In genomic region chr4:62525489-62525811, GRCm38 (mm10) we compare ENCODE assay signal across 7 mouse cellular contexts. TPM values are rescaled to one million over a fixed set of nuclear protein-coding genes. Genes with fewer than 3 reads are reported as not detected.
DNase-seq lines count a peak whose midpoint lies in the region; ATAC-seq lines count a peak whose summit lies in the region.

No protein-coding gene starts in this region.

- no peaks in the 10 kb centered on the region for H3K27me3 ChIP-seq in lung, embryonic 15.5 days
- H3K27me3 ChIP-seq in forebrain, embryonic 10.5 days (ENCODE audit: poor library complexity, severe bottlenecking): no peaks in the 10 kb centered on the region
- no peaks in the 10 kb centered on the region for H3K27me3 ChIP-seq in limb, embryonic 13.5 days
- no peaks in the 10 kb centered on the region for H3K27me3 ChIP-seq in stomach, embryonic 14.5 days (ENCODE audit: control insufficient read depth, insufficient read depth, low read length)

- ATAC-seq in lung, embryonic 15.5 days (ENCODE audit: borderline replicate concordance, extremely low read depth, low FRiP score, low TSS enrichment): no peak
- no peak for ATAC-seq in limb, embryonic 13.5 days (ENCODE audit: low FRiP score, low read depth)
- no peak for ATAC-seq in stomach, embryonic 14.5 days (ENCODE audit: insufficient number of reproducible peaks, insufficient read depth, low FRiP score, low read depth)

- 0% methylated on average over 10 of the region's 10 CpGs for WGBS in lung, embryonic 15.5 days
- 1% methylated on average over 10 of the region's 10 CpGs for WGBS in forebrain, embryonic 10.5 days
- WGBS in limb, embryonic 13.5 days: 1% methylated on average over 10 of the region's 10 CpGs
- 3% methylated on average over 10 of the region's 10 CpGs for WGBS in stomach, embryonic 14.5 days

- peak overlapping the region; percentile 52 for H3K4me2 ChIP-seq in lung, embryonic 15.5 days
- peak overlapping the region; percentile 92 for H3K4me2 ChIP-seq in limb, embryonic 13.5 days (replicated peaks)
- peak overlapping the region; percentile 30; the same call in 1 of the 2 replicates for H3K4me2 ChIP-seq in stomach, embryonic 14.5 days (replicated peaks; ENCODE audit: low read depth, low read length)

- peaks cover 14% of the 10 kb centered on the region for H3K4me1 ChIP-seq in lung, embryonic 15.5 days
- H3K4me1 ChIP-seq in forebrain, embryonic 10.5 days: peaks cover 18% of the 10 kb centered on the region
- peaks cover 12% of the 10 kb centered on the region for H3K4me1 ChIP-seq in limb, embryonic 13.5 days
- H3K4me1 ChIP-seq in stomach, embryonic 14.5 days (ENCODE audit: control insufficient read depth, insufficient read depth, low read length): peaks cover 7% of the 10 kb centered on the region; the same call in 1 of the 2 replicates

- H3K27ac ChIP-seq in lung, embryonic 15.5 days: no peak overlapping the region
- peak overlapping the region; percentile 98 for H3K27ac ChIP-seq in forebrain, embryonic 10.5 days
- no peak overlapping the region for H3K27ac ChIP-seq in limb, embryonic 13.5 days
- H3K27ac ChIP-seq in stomach, embryonic 14.5 days (ENCODE audit: low read length): no peak overlapping the region

- intact Hi-C loops in left cerebral cortex, postnatal 4 days (cut with DNase I): no loop called here
- intact Hi-C loops in left cerebral cortex, postnatal 25 days (cut with DNase I): no loop called here

- no peaks in the 10 kb centered on the region for H3K9me3 ChIP-seq in lung, embryonic 15.5 days
- H3K9me3 ChIP-seq in forebrain, embryonic 10.5 days: no peaks in the 10 kb centered on the region
- H3K9me3 ChIP-seq in limb, embryonic 13.5 days: no peaks in the 10 kb centered on the region
- H3K9me3 ChIP-seq in stomach, embryonic 14.5 days (ENCODE audit: control insufficient read depth, low read depth, low read length): no peaks in the 10 kb centered on the region

- no peak for DNase-seq in lung, postnatal 25 days (ENCODE audit: low spot score)
- no peak for DNase-seq in forebrain, embryonic 10.5 days (ENCODE audit: extremely low spot score, low spot score)
- no peak for DNase-seq in left cerebral cortex, postnatal 4 days
- DNase-seq in left cerebral cortex, postnatal 25 days (ENCODE audit: low spot score in 2 of 2): no peak

- peaks cover 21% of the 10 kb centered on the region for H3K36me3 ChIP-seq in lung, embryonic 15.5 days
- peaks cover 24% of the 10 kb centered on the region for H3K36me3 ChIP-seq in forebrain, embryonic 10.5 days (replicated peaks)
- peaks cover 21% of the 10 kb centered on the region; the same call in 1 of the 2 replicates for H3K36me3 ChIP-seq in limb, embryonic 13.5 days
- peaks cover 8% of the 10 kb centered on the region for H3K36me3 ChIP-seq in stomach, embryonic 14.5 days (ENCODE audit: control insufficient read depth, insufficient read depth, low read length)

- H3K9ac ChIP-seq in lung, embryonic 15.5 days: peak overlapping the region; percentile 42; the same call in 1 of the 2 replicates
- H3K9ac ChIP-seq in limb, embryonic 13.5 days: no peak overlapping the region; the same call in 1 of the 2 replicates
- no peak overlapping the region for H3K9ac ChIP-seq in stomach, embryonic 14.5 days (replicated peaks; ENCODE audit: low read depth, low read length)

- H3K4me3 ChIP-seq in lung, embryonic 15.5 days: peak overlapping the region; percentile 73
- peak overlapping the region; percentile 90 for H3K4me3 ChIP-seq in forebrain, embryonic 10.5 days
- peak overlapping the region; percentile 87 for H3K4me3 ChIP-seq in limb, embryonic 13.5 days
- H3K4me3 ChIP-seq in stomach, embryonic 14.5 days (ENCODE audit: low read depth, low read length): peak overlapping the region; percentile 70

RNA-seq across cellular contexts. Expression of gene 4933430I17Rik, which starts 0.3 kb away (rescaled TPM):
- polyA plus RNA-seq in lung, embryonic 15.5 days (2015; fragmentation: Nextera tagmentation; extraction: Ambion mirVana): 0.47 and 0.72 TPM in 2 replicates
- 1.3 and 1.5 TPM in 2 replicates for polyA plus RNA-seq in forebrain, embryonic 10.5 days (2016; fragmentation: Nextera tagmentation; extraction: Ambion mirVana)
- 0.60 and 0.61 TPM in 2 replicates for polyA plus RNA-seq in limb, embryonic 13.5 days (2015; fragmentation: Nextera tagmentation; extraction: Ambion mirVana)
- 0.49 and 0.88 TPM in 2 replicates for polyA plus RNA-seq in stomach, embryonic 14.5 days (2014; fragmentation: Nextera tagmentation; extraction: Ambion mirVana)
- under 1 TPM; 0.44 to 0.90 TPM for total RNA-seq in left cerebral cortex, postnatal 4 days (2021)
- total RNA-seq in left cerebral cortex, postnatal 25 days (2021): under 1 TPM; 0.37 to 0.53 TPM

RNA-seq across cellular contexts. Expression of gene Pole3, which starts 0.6 kb away (rescaled TPM):
- polyA plus RNA-seq in lung, embryonic 15.5 days (2015; fragmentation: Nextera tagmentation; extraction: Ambion mirVana): 89.5 and 90.2 TPM in 2 replicates
- 145 and 147 TPM in 2 replicates for polyA plus RNA-seq in forebrain, embryonic 10.5 days (2016; fragmentation: Nextera tagmentation; extraction: Ambion mirVana)
- polyA plus RNA-seq in limb, embryonic 13.5 days (2015; fragmentation: Nextera tagmentation; extraction: Ambion mirVana): 86.3 and 93.9 TPM in 2 replicates
- 73.5 and 79.8 TPM in 2 replicates for polyA plus RNA-seq in stomach, embryonic 14.5 days (2014; fragmentation: Nextera tagmentation; extraction: Ambion mirVana)
- total RNA-seq in left cerebral cortex, postnatal 4 days (2021): 10 to 100 TPM; 32.4 to 36.6 TPM
- 10 to 100 TPM; 19.9 to 20.2 TPM for total RNA-seq in left cerebral cortex, postnatal 25 days (2021)

RNA-seq across cellular contexts. Expression of gene Alad, which starts 5.7 kb away (rescaled TPM):
- 116 and 117 TPM in 2 replicates for polyA plus RNA-seq in lung, embryonic 15.5 days (2015; fragmentation: Nextera tagmentation; extraction: Ambion mirVana)
- 125 and 127 TPM in 2 replicates for polyA plus RNA-seq in forebrain, embryonic 10.5 days (2016; fragmentation: Nextera tagmentation; extraction: Ambion mirVana)
- polyA plus RNA-seq in limb, embryonic 13.5 days (2015; fragmentation: Nextera tagmentation; extraction: Ambion mirVana): 79.7 and 85.4 TPM in 2 replicates
- polyA plus RNA-seq in stomach, embryonic 14.5 days (2014; fragmentation: Nextera tagmentation; extraction: Ambion mirVana): 126 and 136 TPM in 2 replicates
- total RNA-seq in left cerebral cortex, postnatal 4 days (2021): 10 to 100 TPM; 35.3 to 36.8 TPM
- total RNA-seq in left cerebral cortex, postnatal 25 days (2021): 10 to 100 TPM; 25.4 to 30.8 TPM

RNA-seq across cellular contexts. Expression of gene Hdhd3, which starts 22.2 kb away (rescaled TPM):
- 18.6 and 21.1 TPM in 2 replicates for polyA plus RNA-seq in lung, embryonic 15.5 days (2015; fragmentation: Nextera tagmentation; extraction: Ambion mirVana)
- 10.3 and 11.2 TPM in 2 replicates for polyA plus RNA-seq in forebrain, embryonic 10.5 days (2016; fragmentation: Nextera tagmentation; extraction: Ambion mirVana)
- 14.7 and 14.8 TPM in 2 replicates for polyA plus RNA-seq in limb, embryonic 13.5 days (2015; fragmentation: Nextera tagmentation; extraction: Ambion mirVana)
- 18.7 and 21.2 TPM in 2 replicates for polyA plus RNA-seq in stomach, embryonic 14.5 days (2014; fragmentation: Nextera tagmentation; extraction: Ambion mirVana)
- total RNA-seq in left cerebral cortex, postnatal 4 days (2021): 1 to 10 TPM; 5.7 to 6.6 TPM
- total RNA-seq in left cerebral cortex, postnatal 25 days (2021): 10 to 100 TPM in 1 of 2 experiments, 1 to 10 TPM in 1; 7.5 to 10.9 TPM

RNA-seq across cellular contexts. Expression of gene Rgs3, which starts 34.2 kb away (rescaled TPM):
- 52.8 and 53.5 TPM in 2 replicates for polyA plus RNA-seq in lung, embryonic 15.5 days (2015; fragmentation: Nextera tagmentation; extraction: Ambion mirVana)
- 29.8 and 36.3 TPM in 2 replicates for polyA plus RNA-seq in forebrain, embryonic 10.5 days (2016; fragmentation: Nextera tagmentation; extraction: Ambion mirVana)
- 50.3 and 52.8 TPM in 2 replicates for polyA plus RNA-seq in limb, embryonic 13.5 days (2015; fragmentation: Nextera tagmentation; extraction: Ambion mirVana)
- polyA plus RNA-seq in stomach, embryonic 14.5 days (2014; fragmentation: Nextera tagmentation; extraction: Ambion mirVana): 38.2 and 42.0 TPM in 2 replicates
- 10 to 100 TPM; 46.7 to 46.8 TPM for total RNA-seq in left cerebral cortex, postnatal 4 days (2021)
- total RNA-seq in left cerebral cortex, postnatal 25 days (2021): 10 to 100 TPM; 24.1 to 27.4 TPM

Comparison
In these comparisons a context has a peak if more than half of its experiments do, and no peak if none do; other contexts are left out.
1. H3K4me2 ChIP-seq: peak in every context shown above with its lines; median percentile 92 in limb, embryonic 13.5 days; 52 in lung, embryonic 15.5 days; 30 in stomach, embryonic 14.5 days.